Mouse (Mus musculus): ENCODE data around the gene Olfr774. TPM values are rescaled to one million over a fixed set of nuclear protein-coding genes. Genes with fewer than 3 reads are reported as not detected.
"Not testable (repeated sequence)": the region's sequence is repeated elsewhere in the genome, so short reads cannot be mapped to it uniquely, and the experiment has no call there.

Gene Olfr774
- polyA plus RNA-seq (2016; fragmentation: Nextera tagmentation; extraction: Ambion mirVana) = not detected in 2 replicates

DNA sequence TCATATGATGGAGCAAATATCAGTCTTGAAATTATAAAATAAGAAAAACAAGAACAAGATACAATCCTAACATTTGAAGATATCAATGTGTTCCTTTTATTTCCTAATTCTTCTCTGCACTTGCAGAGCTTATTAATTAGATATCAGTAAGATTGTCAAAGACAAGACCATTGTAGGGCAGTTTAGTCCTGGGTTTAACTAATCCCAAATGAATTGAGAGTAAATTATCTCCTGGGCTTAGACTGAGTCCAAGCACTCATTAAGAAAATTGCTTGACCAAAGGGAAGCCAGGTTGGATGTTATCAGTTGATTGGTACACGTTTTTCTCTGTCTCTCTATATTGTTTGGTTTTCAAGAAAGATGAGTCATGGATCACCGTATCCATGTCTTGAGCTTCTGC, at the start of gene Olfr774:
Gene Olfr774 (plus strand): TSS at position 301 of the 400 bp plus-strand sequence.
- Histone ChIP-seq H3K4me1 (replicated peaks) (no peaks in the 10 kb centered on the region), H3K9me3 (no peaks in the 10 kb centered on the region), H3K27me3 (ENCODE audit: insufficient read depth, poor library complexity, severe bottlenecking) (no peaks in the 10 kb centered on the region), H3K36me3 (no peaks in the 10 kb centered on the region), H3K27ac (no peak within 1 kb of the TSS), H3K4me3 (no peak within 1 kb of the TSS)
- WGBS = 80% methylated on average over 2 of the region's 2 CpGs
- no peak for DNase-seq (ENCODE audit: low spot score)

DNA sequence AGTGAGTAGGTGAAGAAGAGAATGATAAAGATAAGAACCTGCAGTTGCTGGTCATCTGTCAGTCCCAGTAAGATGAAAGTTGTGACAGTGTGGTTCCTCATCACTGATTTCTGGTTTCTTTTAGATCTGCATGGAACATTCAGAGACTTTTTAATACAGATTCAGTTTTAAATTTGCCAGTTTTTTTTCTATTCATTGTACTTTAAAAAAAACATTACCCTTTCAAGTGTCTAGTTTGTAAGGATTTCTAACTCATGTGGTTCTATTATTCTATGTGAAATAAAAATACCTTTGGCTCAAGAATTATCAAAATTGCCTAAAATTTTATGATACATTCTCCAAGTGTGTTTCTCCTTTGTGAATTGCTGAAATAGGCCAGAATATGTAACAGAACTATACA, 48.7 kb upstream of the Olfr774 start, which contains the start of gene Olfr773:
Gene Olfr773 (minus strand): TSS at position 101 of the 400 bp plus-strand sequence.
- not testable (repeated sequence) for H3K36me3 ChIP-seq; H3K27me3 ChIP-seq (ENCODE audit: insufficient read depth, poor library complexity, severe bottlenecking); DNase-seq (ENCODE audit: low spot score); H3K9me3 ChIP-seq; H3K27ac ChIP-seq; H3K4me3 ChIP-seq; H3K4me1 ChIP-seq (replicated peaks)

DNA sequence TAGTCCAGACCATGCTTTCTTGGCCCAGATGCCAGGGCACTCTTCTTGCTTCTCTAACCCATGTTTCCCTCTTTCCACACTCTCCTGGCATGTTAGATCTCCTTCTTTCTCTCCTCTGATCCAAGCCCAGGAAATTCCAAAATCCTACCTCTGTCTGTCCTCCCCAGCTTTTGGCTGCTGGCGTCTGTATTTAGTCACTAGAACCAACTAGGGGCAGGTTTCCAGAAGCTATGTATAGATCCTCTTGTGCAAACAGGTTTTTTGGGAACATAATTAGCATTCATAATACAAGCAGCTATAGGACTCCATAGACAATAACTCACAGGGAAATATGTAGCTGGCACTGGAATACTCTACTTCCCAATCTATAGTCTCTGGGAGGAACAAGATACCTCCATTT, 5.3 kb upstream of the Olfr774 start:
- Histone ChIP-seq H3K27me3 (ENCODE audit: insufficient read depth, poor library complexity, severe bottlenecking) (no peaks in the 10 kb centered on the region), H3K36me3 (no peaks in the 10 kb centered on the region), H3K9me3 (no peaks in the 10 kb centered on the region), H3K4me1 (replicated peaks) (no peaks in the 10 kb centered on the region), H3K4me3 (no peak overlapping the region), H3K27ac (no peak overlapping the region)
- WGBS = 81% methylated on average over 1 of the region's 1 CpGs
- no peak for DNase-seq (ENCODE audit: low spot score)

DNA sequence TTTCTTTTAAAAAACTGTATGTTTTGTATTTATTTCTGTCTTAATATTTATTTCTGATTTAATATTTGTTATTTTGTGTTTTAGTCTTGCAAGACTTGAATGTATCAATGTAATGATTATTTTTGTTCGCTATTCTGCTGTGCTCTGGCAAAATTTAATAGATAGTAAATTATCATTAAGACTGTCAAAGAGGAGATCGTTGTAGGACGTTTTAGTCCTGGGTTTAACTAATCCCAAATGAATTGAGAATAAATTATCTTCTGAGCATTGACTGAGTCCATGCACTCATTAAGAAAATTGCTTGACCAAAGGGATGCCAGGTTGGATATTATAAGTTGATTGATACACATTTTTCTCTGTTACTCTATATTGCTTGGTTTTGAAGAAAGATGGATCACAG, 12.1 kb downstream of the Olfr774 start, which contains the start of gene Olfr775:
Gene Olfr775 (plus strand): TSS at position 301 of the 400 bp plus-strand sequence.
- Histone ChIP-seq H3K27me3 (ENCODE audit: insufficient read depth, poor library complexity, severe bottlenecking) (no peaks in the 10 kb centered on the region), H3K36me3 (no peaks in the 10 kb centered on the region), H3K4me3 (no peak within 1 kb of the TSS), H3K27ac (no peak within 1 kb of the TSS), H3K4me1 (replicated peaks) (no peaks in the 10 kb centered on the region), H3K9me3 (no peaks in the 10 kb centered on the region)
- DNase-seq (ENCODE audit: low spot score) = no peak
- WGBS = 75% methylated on average over 3 of the region's 3 CpGs

DNA sequence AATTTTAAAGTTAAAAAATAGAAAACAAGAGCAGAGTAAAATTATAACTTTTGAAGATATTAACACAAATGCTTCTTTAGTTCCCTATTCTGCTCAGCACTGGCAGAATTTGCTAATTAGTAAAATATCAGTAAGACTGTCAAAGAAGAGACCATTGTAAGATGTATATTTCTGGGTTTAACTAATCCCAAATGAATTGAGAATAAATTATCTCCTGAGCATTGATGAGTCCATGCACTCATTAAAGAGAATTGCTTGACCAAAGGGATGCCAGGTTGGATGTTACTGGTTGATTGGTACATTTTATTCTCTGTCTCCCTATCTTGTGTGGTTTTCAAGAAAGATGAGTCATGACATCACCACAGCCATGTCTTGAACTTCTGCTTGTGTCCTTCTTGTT, 22.8 kb downstream of the Olfr774 start, which contains the start of gene Olfr776:
Gene Olfr776 (plus strand): TSS at position 301 of the 400 bp plus-strand sequence.
- no peaks in the 10 kb centered on the region for H3K4me1 ChIP-seq (replicated peaks)

DNA sequence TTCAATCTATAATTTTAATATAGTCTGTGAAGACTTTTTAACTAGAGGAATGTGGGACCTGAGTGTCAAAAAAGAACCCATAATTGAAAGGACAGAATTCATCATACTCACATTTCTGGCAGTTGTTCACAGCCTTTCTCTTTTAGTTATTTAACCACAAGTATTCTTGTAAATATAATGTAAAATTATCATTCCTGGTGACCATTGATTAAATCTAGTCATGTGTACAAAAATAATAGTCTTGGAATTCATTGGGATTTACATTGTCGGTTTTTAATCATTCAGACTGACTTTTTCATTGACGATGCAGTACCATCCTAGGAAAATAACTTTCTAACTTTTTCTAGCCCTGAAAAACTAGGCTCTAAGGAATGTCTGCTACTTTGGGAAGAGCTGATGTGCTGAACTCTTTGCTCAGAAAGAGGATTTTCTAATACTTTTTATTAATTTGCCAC, 35.1 kb downstream of the Olfr774 start, which contains the start of gene Olfr777:
Gene Olfr777 (minus strand): TSS at position 405 of the 455 bp plus-strand sequence.
- H3K4me3 ChIP-seq = no peak within 1 kb of the TSS
- H3K27me3 ChIP-seq (ENCODE audit: insufficient read depth, poor library complexity, severe bottlenecking) = no peaks in the 10 kb centered on the region
- no peaks in the 10 kb centered on the region for H3K36me3 ChIP-seq
- no peak for DNase-seq (ENCODE audit: low spot score)
- no peaks in the 10 kb centered on the region for H3K9me3 ChIP-seq
- no peak within 1 kb of the TSS for H3K27ac ChIP-seq
- WGBS = 93% methylated on average over 2 of the region's 2 CpGs
- no peaks in the 10 kb centered on the region for H3K4me1 ChIP-seq (replicated peaks)

More for the DNA sequence above, 22.8 kb downstream of the Olfr774 start, which contains the start of gene Olfr776:
- no peak within 1 kb of the TSS for H3K27ac ChIP-seq
- no peaks in the 10 kb centered on the region for H3K27me3 ChIP-seq (ENCODE audit: insufficient read depth, poor library complexity, severe bottlenecking)
- no peaks in the 10 kb centered on the region for H3K36me3 ChIP-seq
- no peak within 1 kb of the TSS for H3K4me3 ChIP-seq
- H3K9me3 ChIP-seq = no peaks in the 10 kb centered on the region
- DNase-seq (ENCODE audit: low spot score) = no peak

Other genes starting within 250 kb of the Olfr774 start
- gene Olfr9, start 246.8 kb upstream of the Olfr774 start, polyA plus RNA-seq (2016; fragmentation: Nextera tagmentation; extraction: Ambion mirVana) = 0.06 TPM in 1 of 2 replicates, not detected in the other
- gene Olfr763, start 225.4 kb upstream of the Olfr774 start, polyA plus RNA-seq (2016; fragmentation: Nextera tagmentation; extraction: Ambion mirVana) = not detected in 2 replicates
- not detected in 2 replicates for gene Olfr764-ps1, start 196.3 kb upstream of the Olfr774 start, polyA plus RNA-seq (2016; fragmentation: Nextera tagmentation; extraction: Ambion mirVana)
- not detected in 2 replicates for gene Olfr765, start 186.2 kb upstream of the Olfr774 start, polyA plus RNA-seq (2016; fragmentation: Nextera tagmentation; extraction: Ambion mirVana)
- not detected in 2 replicates for gene Olfr766-ps1, start 167.2 kb upstream of the Olfr774 start, polyA plus RNA-seq (2016; fragmentation: Nextera tagmentation; extraction: Ambion mirVana)
- gene Olfr767, start 153.3 kb upstream of the Olfr774 start, polyA plus RNA-seq (2016; fragmentation: Nextera tagmentation; extraction: Ambion mirVana) = not detected in 2 replicates
- not detected in 2 replicates for gene Olfr768, start 136.8 kb upstream of the Olfr774 start, polyA plus RNA-seq (2016; fragmentation: Nextera tagmentation; extraction: Ambion mirVana)
- gene Olfr769, start 118.3 kb upstream of the Olfr774 start, polyA plus RNA-seq (2016; fragmentation: Nextera tagmentation; extraction: Ambion mirVana) = not detected in 2 replicates
- not detected in 2 replicates for gene Olfr770, start 97.2 kb upstream of the Olfr774 start, polyA plus RNA-seq (2016; fragmentation: Nextera tagmentation; extraction: Ambion mirVana)
- gene Olfr771, start 71.5 kb upstream of the Olfr774 start, polyA plus RNA-seq (2016; fragmentation: Nextera tagmentation; extraction: Ambion mirVana) = not detected in 2 replicates
- not detected in 2 replicates for gene Olfr772, start 58.3 kb upstream of the Olfr774 start, polyA plus RNA-seq (2016; fragmentation: Nextera tagmentation; extraction: Ambion mirVana)
- not detected in 2 replicates for gene Olfr773, start 48.8 kb upstream of the Olfr774 start, polyA plus RNA-seq (2016; fragmentation: Nextera tagmentation; extraction: Ambion mirVana)
- not detected in 2 replicates for gene Olfr775, start 12.2 kb downstream of the Olfr774 start, polyA plus RNA-seq (2016; fragmentation: Nextera tagmentation; extraction: Ambion mirVana)
- not detected in 2 replicates for gene Olfr776, start 22.9 kb downstream of the Olfr774 start, polyA plus RNA-seq (2016; fragmentation: Nextera tagmentation; extraction: Ambion mirVana)
- gene Olfr777, start 35.3 kb downstream of the Olfr774 start, polyA plus RNA-seq (2016; fragmentation: Nextera tagmentation; extraction: Ambion mirVana) = 0.10 TPM in 1 of 2 replicates, not detected in the other
- not detected in 2 replicates for gene Olfr780, start 81.9 kb downstream of the Olfr774 start, polyA plus RNA-seq (2016; fragmentation: Nextera tagmentation; extraction: Ambion mirVana)
- gene Olfr781, start 92.7 kb downstream of the Olfr774 start, polyA plus RNA-seq (2016; fragmentation: Nextera tagmentation; extraction: Ambion mirVana) = not detected in 2 replicates
- gene Olfr782, start 112.6 kb downstream of the Olfr774 start, polyA plus RNA-seq (2016; fragmentation: Nextera tagmentation; extraction: Ambion mirVana) = not detected in 2 replicates
- 0.08 TPM in 1 of 2 replicates, not detected in the other for gene Olfr784, start 147.9 kb downstream of the Olfr774 start, polyA plus RNA-seq (2016; fragmentation: Nextera tagmentation; extraction: Ambion mirVana)
- not detected in 2 replicates for gene Olfr785, start 169.2 kb downstream of the Olfr774 start, polyA plus RNA-seq (2016; fragmentation: Nextera tagmentation; extraction: Ambion mirVana)
- not detected in 2 replicates for gene Olfr786, start 191.1 kb downstream of the Olfr774 start, polyA plus RNA-seq (2016; fragmentation: Nextera tagmentation; extraction: Ambion mirVana)
- not detected in 2 replicates for gene Olfr787, start 225.7 kb downstream of the Olfr774 start, polyA plus RNA-seq (2016; fragmentation: Nextera tagmentation; extraction: Ambion mirVana)
- gene Olfr788, start 234.8 kb downstream of the Olfr774 start, polyA plus RNA-seq (2016; fragmentation: Nextera tagmentation; extraction: Ambion mirVana) = not detected in 2 replicates
- gene Olfr789, start 248.5 kb downstream of the Olfr774 start, polyA plus RNA-seq (2016; fragmentation: Nextera tagmentation; extraction: Ambion mirVana) = not detected in 2 replicates